Mouse (Mus musculus) gastrocnemius, adult 8-10 months (tissue): ENCODE data around the gene Pkp2. TPM values are rescaled to one million over a fixed set of nuclear protein-coding genes. Genes with fewer than 3 reads are reported as not detected.
A peak's percentile ranks its signal among the peaks of the same experiment; 100 is the strongest.

Source experiments
- DNase-seq, 2 experiments: peaks; one replicate each; pipeline ENCODE4 v3.0.0; 2022; ENCODE audit warnings: low spot score in 2 of 2
- total RNA-seq, 4 experiments: library from RNA; stranded (reverse); gene quantifications; 2 replicates each; pipeline ENCODE4 v1.2.4; 2022

The Pkp2 gene
- total RNA-seq, 4 experiments from 2014 or later = 3.8 to 5.3 (median 4.5) TPM

GRCm38 (mm10) chr16:16260882-16261281 lies 47.8 kb downstream of the Pkp2 start:
- no peak for DNase-seq

GRCm38 (mm10) chr16:16261481-16261880 lies 48.4 kb downstream of the Pkp2 start:
- no peak for DNase-seq

GRCm38 (mm10) chr16:16262436-16262835 lies 49.3 kb downstream of the Pkp2 start:
- no peak for DNase-seq

- no peak for DNase-seq
Measured at GRCm38 (mm10) chr16:16272978-16273377, 59.9 kb downstream of the Pkp2 start.

GRCm38 (mm10) chr16:16273752-16274151 lies 60.6 kb downstream of the Pkp2 start:
- no peak for DNase-seq

GRCm38 (mm10) chr16:16302369-16303137 lies 89.4 kb downstream of the Pkp2 start, which contains the start of gene Yars2:
Yars2 (plus strand) TSS chr16:16302965.
- peak; percentile 81 to 89 for DNase-seq

- peak; percentile 4 to 6 for DNase-seq
Measured at GRCm38 (mm10) chr16:16303138-16303827, 90.2 kb downstream of the Pkp2 start.

- DNase-seq = no peak
Measured at GRCm38 (mm10) chr16:16303888-16304287, 90.8 kb downstream of the Pkp2 start.

- no peak for DNase-seq
Measured at GRCm38 (mm10) chr16:16311319-16311718, 98.2 kb downstream of the Pkp2 start.

Other genes with a start within 250 kb of the Pkp2 start
- 10 to 100 TPM; 16.5 to 18.6 (median 17.7) TPM for gene Yars2, start 89.6 kb downstream of the Pkp2 start, total RNA-seq
- 10 to 100 TPM; 49.6 to 58.6 (median 55.3) TPM for gene Dnm1l, start 145.6 kb downstream of the Pkp2 start, total RNA-seq